Mouse (Mus musculus) neural tube, embryonic 14.5 days (tissue): ENCODE measurements at regions not wholly inside any gene's neighbourhood (a gene's known extent, or its start where the extent isn't known, plus 50 kb on each side); places are given as distances from the start of the nearest gene placed in this dataset.

Source experiments
- ATAC-seq: fragments of 200-750 bp; cut with Nextera tagmentation; 2 replicates; pipeline ENCODE4 v1.8.0; 2017; ENCODE audit warnings: low read depth, mild to moderate bottlenecking, moderate TSS enrichment, moderate library complexity
- H3K27ac ChIP-seq: fragments of 300-500 bp; sonication (generic); 2 replicates; pipeline ENCODE4 v1.5.1; 2014; ENCODE audit warnings: low read depth, mild to moderate bottlenecking, control low read depth, low read length, moderate library complexity, mixed read lengths
- H3K27me3 ChIP-seq: fragments of 300-500 bp; sonication (generic); 2 replicates; pipeline ENCODE4 v1.6.1; 2014; ENCODE audit warnings: low read length; ENCODE audit not compliant: control insufficient read depth, insufficient read depth
- H3K36me3 ChIP-seq: fragments of 300-500 bp; sonication (generic); 2 replicates; pipeline ENCODE4 v1.6.1; 2014; ENCODE audit warnings: low read length, mixed read lengths; ENCODE audit not compliant: control insufficient read depth, insufficient read depth
- H3K4me1 ChIP-seq: fragments of 300-500 bp; sonication (generic); 2 replicates; pipeline ENCODE4 v1.6.1; 2014; ENCODE audit warnings: low read length; ENCODE audit not compliant: control insufficient read depth, insufficient read depth
- H3K4me2 ChIP-seq: fragments of 300-500 bp; sonication (generic); 2 replicates; pipeline ENCODE4 v1.6.1; 2014; ENCODE audit warnings: mild to moderate bottlenecking, low read depth, low read length, control low read depth
- H3K4me3 ChIP-seq: fragments of 300-500 bp; sonication (generic); 2 replicates; pipeline ENCODE4 v1.5.1; 2014; ENCODE audit warnings: low read depth, low read length, control low read depth, mixed read lengths
- H3K9ac ChIP-seq: fragments of 300-500 bp; sonication (generic); replicated peaks from 2 replicates; pipeline ENCODE4 v1.6.1; 2014; ENCODE audit warnings: low read depth, mild to moderate bottlenecking, control low read depth, low read length, mixed read lengths
- H3K9me3 ChIP-seq: fragments of 300-500 bp; sonication (generic); 2 replicates; pipeline ENCODE4 v1.6.1; 2016; ENCODE audit warnings: low read length; ENCODE audit not compliant: control insufficient read depth
- WGBS: fragments of 180-500 bp; shearing (Covaris S2); extraction: QIAGEN DNeasy Blood & Tissue Kit; methylation state at CpG from one replicate; pipeline ENCODE4 v1.1.7; 2014; 5-methylcytosine and 5-hydroxymethylcytosine counted together

- ATAC-seq, result no peak
- Histone ChIP-seq H3K4me2 (no peak overlapping the region), H3K9ac (no peak overlapping the region), H3K27me3 (0 out of 2 replicates have a peak, but pooled peaks cover 6% of the 10 kb centered on the region), H3K9me3 (no peaks in the 10 kb centered on the region), H3K4me3 (no peak overlapping the region), H3K4me1 (no peaks in the 10 kb centered on the region), H3K27ac (no peak overlapping the region), H3K36me3 (no peaks in the 10 kb centered on the region)
- WGBS, result 79% methylated on average over 8 of the region's 8 CpGs
Observed at GRCm38 (mm10) chrX:99318141-99318540, 152.9 kb downstream of the Pja1 start.

DNA sequence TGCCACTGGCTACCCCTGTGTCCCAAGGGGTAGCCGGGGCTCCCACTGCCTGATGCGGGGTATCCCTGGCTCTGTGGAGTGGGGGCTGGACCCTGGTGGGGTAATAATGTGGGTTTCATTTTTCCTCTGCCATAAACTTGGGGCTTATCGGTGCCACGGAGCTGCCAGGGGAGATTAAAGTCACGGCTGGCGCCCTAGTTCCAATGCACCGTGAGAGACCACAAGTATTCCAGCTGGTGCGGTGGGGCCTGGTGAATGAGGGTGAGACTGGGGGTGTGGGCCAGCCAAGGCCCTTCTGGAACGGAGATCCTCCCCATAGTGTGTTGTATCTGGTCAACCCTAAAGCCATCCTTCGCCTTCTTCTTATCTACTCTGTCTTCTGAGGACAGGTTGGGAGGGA lies 153.3 kb downstream of the Pja1 start:
- H3K4me2 ChIP-seq, result no peak overlapping the region
- H3K9me3 ChIP-seq, result no peaks in the 10 kb centered on the region
- no peak overlapping the region for H3K9ac ChIP-seq
- no peak for ATAC-seq
- no peak overlapping the region for H3K27ac ChIP-seq
- no peaks in the 10 kb centered on the region for H3K36me3 ChIP-seq
- no peak overlapping the region for H3K4me3 ChIP-seq
- H3K4me1 ChIP-seq, result no peaks in the 10 kb centered on the region
- H3K27me3 ChIP-seq, result 0 out of 2 replicates have a peak, but pooled peaks cover 6% of the 10 kb centered on the region
- 79% methylated on average over 10 of the region's 10 CpGs for WGBS

- H3K4me2 ChIP-seq, result no peak overlapping the region
- no peak; the same call in 1 of the 2 replicates for ATAC-seq
- no peaks in the 10 kb centered on the region for H3K9me3 ChIP-seq
- H3K36me3 ChIP-seq, result no peaks in the 10 kb centered on the region
- H3K4me1 ChIP-seq, result no peaks in the 10 kb centered on the region
- WGBS, result 63% methylated on average over 4 of the region's 4 CpGs
- H3K27ac ChIP-seq, result no peak overlapping the region
- H3K4me3 ChIP-seq, result no peak overlapping the region
- H3K9ac ChIP-seq, result no peak overlapping the region
- H3K27me3 ChIP-seq, result 0 out of 2 replicates have a peak, but pooled peaks cover 6% of the 10 kb centered on the region
Observed at GRCm38 (mm10) chrX:99316410-99317056, 154.5 kb downstream of the Pja1 start.

GRCm38 (mm10) chrX:99299110-99299509 lies 163.2 kb downstream of the Efnb1 start:
- Histone ChIP-seq H3K4me3 (no peak overlapping the region), H3K4me2 (no peak overlapping the region), H3K36me3 (no peaks in the 10 kb centered on the region), H3K9ac (no peak overlapping the region), H3K27ac (no peak overlapping the region), H3K9me3 (no peaks in the 10 kb centered on the region), H3K27me3 (no peaks in the 10 kb centered on the region; the same call in 1 of the 2 replicates), H3K4me1 (no peaks in the 10 kb centered on the region)
- 25% methylated on average over 6 of the region's 6 CpGs for WGBS
- no peak for ATAC-seq

DNA sequence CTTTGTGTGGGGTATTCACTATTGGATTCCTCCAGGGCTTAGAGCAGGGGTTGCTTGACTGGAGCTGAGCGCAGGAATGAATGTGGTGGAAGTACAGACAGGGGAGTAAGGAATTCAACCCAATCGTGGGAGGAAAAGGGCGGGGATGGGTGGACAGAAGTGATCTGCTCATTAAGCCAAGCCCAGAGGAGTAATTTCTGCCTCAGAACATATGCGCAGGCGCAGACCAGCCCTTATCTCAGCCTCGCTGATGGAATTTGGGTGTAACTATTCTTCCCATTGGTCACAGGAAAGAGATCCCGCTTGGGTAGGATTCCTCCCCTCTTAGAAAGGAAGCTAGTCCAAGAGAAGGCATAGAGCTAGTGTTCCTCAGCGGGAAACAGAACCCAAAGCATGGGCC lies 158.8 kb downstream of the Efnb1 start:
- WGBS, result 70% methylated on average over 8 of the region's 8 CpGs
- Histone ChIP-seq H3K4me3 (no peak overlapping the region), H3K9me3 (no peaks in the 10 kb centered on the region), H3K4me1 (no peaks in the 10 kb centered on the region), H3K27me3 (no peaks in the 10 kb centered on the region; the same call in 1 of the 2 replicates), H3K27ac (no peak overlapping the region), H3K36me3 (no peaks in the 10 kb centered on the region), H3K9ac (no peak overlapping the region), H3K4me2 (no peak overlapping the region)
- no peak for ATAC-seq

DNA sequence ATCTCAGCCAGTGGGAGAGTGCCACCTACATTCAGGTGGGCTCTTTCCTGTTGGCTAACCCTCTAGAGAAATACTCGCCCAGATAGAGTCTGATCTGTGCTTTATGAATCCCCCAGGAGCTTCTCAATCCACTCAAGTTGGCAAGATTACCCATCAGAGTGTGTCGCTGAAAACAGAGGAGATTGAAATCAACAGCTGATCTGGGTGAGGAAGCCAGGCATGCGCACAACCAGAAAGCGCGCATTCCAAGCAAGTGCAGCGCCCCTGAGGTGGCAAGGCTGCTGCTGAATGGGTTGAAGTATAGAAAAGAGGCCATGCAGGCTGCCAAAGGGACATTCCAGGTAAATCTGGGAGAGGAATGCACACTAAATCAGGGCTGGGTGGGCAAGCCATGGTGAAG lies 158.0 kb downstream of the Efnb1 start:
- Histone ChIP-seq H3K36me3 (no peaks in the 10 kb centered on the region), H3K4me2 (no peak overlapping the region), H3K27ac (no peak overlapping the region), H3K9me3 (no peaks in the 10 kb centered on the region), H3K27me3 (no peaks in the 10 kb centered on the region; the same call in 1 of the 2 replicates), H3K4me1 (no peaks in the 10 kb centered on the region), H3K9ac (no peak overlapping the region), H3K4me3 (no peak overlapping the region)
- WGBS, result 77% methylated on average over 6 of the region's 6 CpGs
- ATAC-seq, result no peak

GRCm38 (mm10) chrX:99292758-99293157 lies 156.8 kb downstream of the Efnb1 start:
- 36% methylated on average over 11 of the region's 11 CpGs for WGBS
- Histone ChIP-seq H3K27me3 (no peaks in the 10 kb centered on the region; the same call in 1 of the 2 replicates), H3K9ac (no peak overlapping the region), H3K4me1 (no peaks in the 10 kb centered on the region), H3K4me3 (no peak overlapping the region), H3K4me2 (no peak overlapping the region), H3K36me3 (no peaks in the 10 kb centered on the region), H3K9me3 (no peaks in the 10 kb centered on the region), H3K27ac (no peak overlapping the region)
- ATAC-seq, result no peak

DNA sequence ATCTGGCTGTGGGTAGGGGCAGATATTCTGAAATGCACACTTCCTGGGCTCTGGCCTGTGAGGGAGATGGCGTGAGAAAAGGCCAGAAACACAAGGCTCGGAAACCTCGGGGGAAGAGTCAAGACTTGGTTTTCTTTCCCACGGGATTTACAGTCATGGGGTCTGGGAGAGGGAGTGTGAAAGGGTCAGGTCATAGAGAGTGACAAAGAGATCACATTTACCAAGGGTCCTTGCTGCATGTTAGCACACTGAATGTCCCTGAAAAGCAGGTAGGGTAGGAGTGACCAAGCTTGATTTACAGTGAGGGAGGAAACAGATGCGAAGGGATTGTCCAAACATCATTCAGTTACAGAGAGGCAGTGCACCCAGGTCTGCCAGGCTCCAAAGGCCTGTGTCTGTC lies 156.0 kb downstream of the Efnb1 start:
- H3K4me2 ChIP-seq, result no peak overlapping the region
- no peaks in the 10 kb centered on the region for H3K36me3 ChIP-seq
- ATAC-seq, result no peak
- no peaks in the 10 kb centered on the region for H3K4me1 ChIP-seq
- H3K4me3 ChIP-seq, result no peak overlapping the region
- no peaks in the 10 kb centered on the region for H3K9me3 ChIP-seq
- no peak overlapping the region for H3K9ac ChIP-seq
- peak overlapping the region; percentile 44; the same call in 1 of the 2 replicates for H3K27ac ChIP-seq
- 47% methylated on average over 5 of the region's 5 CpGs for WGBS
- no peaks in the 10 kb centered on the region; the same call in 1 of the 2 replicates for H3K27me3 ChIP-seq

- Histone ChIP-seq H3K4me1 (no peaks in the 10 kb centered on the region), H3K4me3 (no peak overlapping the region), H3K27ac (peak overlapping the region; percentile 44; the same call in 1 of the 2 replicates), H3K36me3 (no peaks in the 10 kb centered on the region), H3K4me2 (no peak overlapping the region), H3K9me3 (no peaks in the 10 kb centered on the region), H3K27me3 (no peaks in the 10 kb centered on the region; the same call in 1 of the 2 replicates), H3K9ac (no peak overlapping the region)
- peak; percentile 80 for ATAC-seq
- WGBS, result 26% methylated on average over 7 of the region's 10 CpGs
Observed at GRCm38 (mm10) chrX:99291423-99291963, 155.6 kb downstream of the Efnb1 start.
